Mouse (Mus musculus) Muller cell, postnatal 12 days (primary cell): ENCODE data around the gene Lama2.

Source experiments
- DNase-seq: peaks from one replicate; pipeline ENCODE4 v3.0.0-alpha.2; 2015; ENCODE audit errors: inconsistent ontology term

Gene Lama2

DNA sequence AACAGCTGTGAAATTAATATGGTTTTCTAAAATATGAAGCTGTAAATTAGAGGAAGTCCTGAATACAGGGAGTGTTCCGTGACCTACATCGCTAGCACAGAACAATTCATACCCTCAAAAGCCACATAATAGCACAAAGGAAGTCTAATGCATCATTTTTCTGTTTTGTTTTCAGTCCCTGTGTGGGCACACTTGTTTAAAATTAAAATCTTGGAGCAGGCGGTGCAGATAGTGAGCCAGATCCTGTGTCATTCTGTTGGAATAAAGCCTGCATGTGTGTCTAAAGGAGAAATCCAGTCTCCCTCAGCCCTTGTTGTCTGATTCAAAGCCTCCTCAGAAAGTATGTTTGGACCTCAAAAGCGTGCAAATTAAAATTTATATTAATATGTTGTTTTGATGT is 234.9 kb downstream of the Lama2 start:
- DNase-seq: peak; percentile 77

DNA sequence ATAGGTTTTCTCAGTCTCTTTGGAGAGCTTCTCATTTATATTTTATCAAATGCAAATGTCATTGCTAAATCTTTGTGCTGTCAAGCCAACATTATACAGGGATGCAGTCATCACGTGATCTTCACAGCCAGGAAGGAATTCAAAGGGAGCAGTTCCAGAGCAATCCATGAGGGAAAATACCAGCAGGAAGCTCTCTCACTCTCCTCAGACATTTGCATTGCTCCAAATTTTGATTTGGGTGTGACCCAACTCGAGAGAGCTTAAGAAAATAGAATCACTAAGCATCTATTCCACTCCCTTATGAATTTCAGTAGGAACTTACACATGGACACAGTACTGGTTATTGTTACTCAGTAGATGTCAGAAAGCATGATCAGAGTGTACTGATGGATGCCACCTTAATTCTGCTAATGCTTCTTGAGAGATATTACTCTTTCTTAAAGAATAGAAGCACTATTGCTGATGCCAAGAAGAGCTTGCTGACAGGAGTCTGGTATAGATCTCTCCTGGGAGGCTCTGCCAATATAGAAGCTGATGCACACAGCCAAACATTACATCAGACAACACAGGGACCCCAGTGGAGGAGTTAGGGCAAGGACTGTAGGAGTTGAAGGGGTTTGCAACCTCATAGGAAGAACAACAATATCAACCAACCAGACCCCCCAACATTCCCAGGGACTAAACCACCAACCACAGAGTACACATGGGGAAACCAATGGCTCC is 236.5 kb downstream of the Lama2 start:
- no peak for DNase-seq

DNA sequence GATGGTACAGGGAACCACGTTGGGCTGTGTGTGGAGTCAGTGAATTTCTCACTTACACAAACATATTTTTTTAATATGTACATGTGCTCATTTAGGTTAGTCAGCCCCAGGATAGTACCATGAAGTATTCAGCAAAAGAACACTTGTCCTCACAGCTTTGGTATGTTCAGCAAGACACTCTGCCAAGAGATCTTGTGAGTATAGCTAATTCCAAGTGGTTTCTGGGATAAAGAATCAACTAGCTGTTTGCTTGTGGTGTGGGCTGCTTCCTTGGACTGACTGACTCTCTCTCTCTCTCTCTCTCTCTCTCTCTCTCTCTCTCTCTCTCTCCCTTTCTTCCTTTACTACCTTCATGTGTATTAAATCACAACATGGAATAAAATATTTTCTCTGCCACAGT is 241.3 kb downstream of the Lama2 start:
- DNase-seq: peak; percentile 63

DNA sequence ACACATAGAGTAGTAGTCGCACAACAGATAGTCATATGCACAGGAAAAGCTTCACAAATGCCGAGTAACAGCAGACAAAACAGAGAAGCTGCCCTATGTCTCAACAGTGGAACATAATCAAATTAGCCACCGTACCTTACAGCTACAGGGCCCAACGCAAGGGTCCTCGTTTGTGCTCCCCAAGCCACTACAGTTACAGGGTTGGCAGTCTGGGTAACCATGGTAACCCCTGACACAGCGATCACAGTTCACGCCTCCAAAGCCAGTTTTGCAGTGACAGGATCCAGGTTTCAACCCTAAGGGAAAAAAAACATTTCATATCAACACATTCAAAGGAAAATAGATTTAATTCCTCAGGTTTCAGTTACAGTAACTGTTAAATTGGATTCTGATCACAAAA is 275.3 kb downstream of the Lama2 start:
- DNase-seq: no peak

DNA sequence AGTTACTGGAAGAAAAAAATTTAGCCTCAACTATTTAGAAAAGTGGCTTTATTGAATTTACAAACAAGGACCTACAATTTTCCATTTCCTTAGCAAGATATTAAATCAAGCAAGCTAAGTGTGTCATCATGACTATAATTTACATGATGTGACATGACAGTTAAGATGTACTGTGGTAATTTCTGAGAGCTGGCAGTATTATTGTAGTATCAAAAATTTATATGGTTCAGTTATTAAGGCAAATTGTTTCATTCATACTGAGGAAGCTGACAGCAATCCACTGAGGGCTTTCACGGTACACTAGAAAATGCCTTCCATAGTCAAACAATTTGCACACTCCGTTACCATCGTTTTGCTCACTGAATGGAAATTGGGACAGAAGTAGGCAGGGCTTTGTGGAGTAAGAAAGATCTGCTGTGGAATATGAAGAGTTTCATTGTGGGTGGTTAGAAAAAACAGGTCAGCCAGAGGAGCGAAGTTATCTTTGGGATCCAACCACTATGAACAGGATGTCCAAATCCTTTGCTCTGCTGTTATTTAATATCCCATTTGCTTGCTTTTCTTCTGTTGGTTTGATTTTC is 297.1 kb downstream of the Lama2 start:
- DNase-seq: peak; percentile 96

DNA sequence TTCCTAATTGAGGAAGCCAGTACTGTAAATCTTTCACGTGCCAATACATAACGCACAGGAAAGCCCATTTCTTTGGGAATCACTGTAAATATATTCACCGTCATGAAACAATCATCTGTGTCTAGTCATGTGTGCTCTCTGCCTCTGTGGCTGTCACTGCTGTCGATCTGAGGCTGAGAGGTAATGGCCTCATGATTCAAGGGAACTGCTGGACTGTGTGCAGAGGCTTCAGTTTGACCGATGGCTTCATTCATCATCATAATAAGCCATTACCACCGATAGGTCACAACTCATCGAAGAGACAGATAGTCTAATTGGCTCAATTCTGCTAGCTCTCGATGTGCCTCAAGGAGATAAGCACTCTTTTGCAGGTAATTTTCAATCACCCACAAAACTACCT is 312.1 kb downstream of the Lama2 start:
- no peak for DNase-seq

DNA sequence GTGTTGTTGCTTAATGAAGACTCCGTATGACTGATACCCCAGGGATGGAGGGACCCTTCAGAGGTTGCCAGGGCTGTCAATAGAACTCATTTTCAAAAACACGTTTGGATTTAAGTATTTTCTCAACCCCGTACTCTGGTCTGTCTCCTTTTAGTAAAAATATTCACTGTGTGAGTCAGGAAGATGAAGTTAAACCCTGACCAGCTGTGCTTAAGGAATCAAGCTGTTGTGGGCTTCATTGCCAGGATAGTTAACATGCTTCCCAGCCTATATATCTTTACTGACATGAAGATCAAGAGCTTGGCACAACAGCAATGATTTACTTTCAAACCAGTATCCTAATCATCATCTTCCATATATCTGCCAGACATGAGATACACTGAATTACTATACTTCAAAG is 314.3 kb downstream of the Lama2 start:
- no peak for DNase-seq

DNA sequence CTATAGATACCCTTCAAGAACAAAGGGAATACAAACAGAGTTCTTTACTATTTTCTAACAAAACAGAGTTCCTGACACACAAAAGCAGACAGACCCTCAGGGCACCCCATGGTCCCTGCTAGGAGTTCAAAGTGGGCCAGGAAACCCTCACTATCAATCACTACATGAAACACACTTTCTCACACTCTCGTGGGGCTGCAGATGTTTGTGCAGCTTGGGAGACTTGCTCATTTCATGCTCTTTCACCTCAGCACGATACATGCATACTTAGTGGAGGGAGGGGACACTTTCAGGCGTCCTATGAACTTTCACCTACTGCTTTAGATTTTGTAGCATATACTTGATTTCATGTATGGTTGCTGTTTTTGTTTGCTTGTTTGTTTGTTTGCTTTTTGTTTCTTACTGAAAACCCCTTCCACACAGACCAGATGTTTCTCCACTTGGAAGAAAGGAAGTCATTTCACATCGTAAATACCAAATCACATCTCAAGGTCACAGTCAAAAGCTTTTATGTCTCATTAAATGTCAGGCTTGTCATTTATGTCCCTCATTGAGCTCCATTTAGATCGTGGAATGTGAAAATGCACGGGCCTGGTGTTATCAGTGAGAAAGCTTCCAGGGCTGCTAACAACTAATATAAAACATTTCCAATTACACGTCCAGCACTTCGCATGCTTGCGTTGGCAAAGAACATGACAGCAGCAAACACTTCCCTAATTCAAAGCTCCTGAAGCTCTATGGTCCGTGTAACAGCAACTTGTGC is 334.3 kb downstream of the Lama2 start:
- no peak for DNase-seq

DNA sequence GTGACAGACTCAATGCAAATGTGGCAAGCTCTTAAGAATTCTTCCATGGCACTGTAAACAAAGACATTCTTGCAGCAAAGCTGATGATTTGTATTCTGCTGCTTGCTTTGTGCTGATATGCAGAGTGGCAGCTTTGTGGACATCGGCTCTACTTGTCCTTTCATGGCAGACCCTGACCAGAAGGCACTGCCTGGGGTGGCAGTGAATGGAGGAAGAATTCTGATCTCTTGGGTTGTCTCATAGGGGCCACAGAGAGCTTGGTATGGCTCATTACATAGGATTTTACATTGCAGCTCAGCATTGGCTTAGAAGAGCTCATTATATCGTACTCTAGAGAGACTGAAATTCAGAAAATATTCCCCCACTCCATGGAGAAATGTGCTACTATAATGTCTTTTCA is 352.1 kb downstream of the Lama2 start:
- no peak for DNase-seq

DNA sequence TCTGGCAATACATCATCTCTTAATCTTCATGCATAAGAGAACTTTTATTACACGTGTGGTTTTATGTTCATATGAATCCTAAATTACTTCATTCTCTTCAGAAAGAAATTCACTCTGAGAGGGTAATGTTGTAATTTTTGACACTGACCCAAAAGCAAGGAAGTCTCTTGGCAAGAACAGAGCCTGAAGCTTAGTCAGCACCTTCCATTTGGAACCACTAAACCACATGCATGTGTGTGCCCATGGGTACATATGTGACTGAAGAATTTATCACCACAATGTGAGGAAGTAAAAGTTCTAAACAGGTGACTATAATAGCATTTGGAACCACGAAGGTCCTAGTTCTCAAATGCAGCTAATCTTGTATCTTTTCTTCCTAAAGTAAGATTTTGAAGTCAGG is 353.7 kb downstream of the Lama2 start:
- DNase-seq: no peak

DNA sequence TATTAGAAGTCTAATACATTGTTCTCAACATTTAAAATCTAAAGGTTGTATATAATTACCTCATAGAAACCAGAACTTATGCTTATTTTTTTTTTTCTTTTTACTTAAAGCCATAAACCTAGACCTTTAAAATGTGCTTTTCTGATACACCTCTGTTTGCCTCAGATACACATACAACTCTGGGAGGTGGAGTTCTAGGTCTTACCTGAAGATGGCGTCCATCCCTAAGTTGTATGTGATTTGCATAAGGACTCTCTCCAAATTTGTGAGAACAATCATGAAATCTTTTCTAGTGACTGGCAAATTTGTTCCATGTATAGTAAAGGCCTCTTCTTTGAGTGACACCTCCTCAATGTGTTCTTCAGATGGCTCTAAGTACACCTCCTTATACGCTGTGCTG is 354.8 kb downstream of the Lama2 start:
- DNase-seq: no peak

DNA sequence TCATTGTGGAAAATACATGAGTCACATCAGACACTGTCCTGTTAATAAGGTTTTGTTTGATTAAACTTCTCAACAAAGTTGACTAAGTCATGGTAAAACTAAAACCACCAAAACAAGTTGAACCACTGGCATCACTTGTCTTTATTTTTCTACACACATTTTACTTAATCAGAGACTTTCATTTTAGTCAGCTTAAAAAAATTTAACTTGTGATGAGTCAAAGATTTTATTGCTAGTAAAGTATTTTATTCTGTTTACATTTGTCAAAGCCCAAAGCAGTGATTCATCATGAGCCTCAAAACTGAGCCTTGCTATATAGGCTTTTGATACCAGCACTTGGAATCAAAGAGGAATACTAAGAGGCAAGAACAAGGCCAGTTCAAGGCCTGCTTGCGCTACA is 369.8 kb downstream of the Lama2 start:
- DNase-seq: peak; percentile 47

DNA sequence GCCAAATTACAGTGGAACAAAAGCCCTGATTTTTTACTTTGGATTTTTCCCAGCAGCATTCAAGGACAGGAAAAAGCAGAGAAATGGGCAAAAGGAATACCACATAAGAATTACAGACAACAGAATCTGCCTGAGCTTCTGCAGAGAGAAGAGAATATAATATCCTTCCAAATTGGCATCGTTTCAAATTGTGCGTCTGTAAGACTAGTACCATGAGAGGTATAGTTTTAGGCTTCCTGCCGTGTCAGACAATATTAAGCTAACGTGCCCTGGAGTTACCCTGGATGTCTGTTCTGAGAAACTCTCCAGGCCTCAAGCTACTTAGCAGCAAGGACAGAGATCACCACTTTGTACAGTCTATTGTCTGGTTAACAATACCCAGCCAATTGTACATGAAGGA is 384.8 kb downstream of the Lama2 start:
- DNase-seq: no peak

DNA sequence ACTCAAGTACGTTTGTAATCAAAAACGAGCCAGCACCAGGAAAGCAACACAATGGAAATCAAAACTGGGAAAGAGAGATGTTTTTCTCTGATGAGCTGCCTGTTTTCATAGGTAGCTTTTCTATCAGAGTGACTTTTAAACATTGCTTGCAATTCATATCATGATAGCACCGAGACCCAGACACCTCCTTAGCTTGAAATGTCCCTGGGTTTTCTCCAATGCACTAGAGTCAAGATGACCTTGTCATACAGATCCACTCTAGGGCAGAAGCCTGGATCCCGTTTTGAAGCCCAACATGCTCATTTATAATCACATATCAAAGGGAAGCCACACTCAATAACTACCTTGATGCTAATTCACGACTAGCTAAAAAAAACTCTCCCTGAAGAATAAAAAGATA is 386.0 kb downstream of the Lama2 start:
- DNase-seq: no peak

DNA sequence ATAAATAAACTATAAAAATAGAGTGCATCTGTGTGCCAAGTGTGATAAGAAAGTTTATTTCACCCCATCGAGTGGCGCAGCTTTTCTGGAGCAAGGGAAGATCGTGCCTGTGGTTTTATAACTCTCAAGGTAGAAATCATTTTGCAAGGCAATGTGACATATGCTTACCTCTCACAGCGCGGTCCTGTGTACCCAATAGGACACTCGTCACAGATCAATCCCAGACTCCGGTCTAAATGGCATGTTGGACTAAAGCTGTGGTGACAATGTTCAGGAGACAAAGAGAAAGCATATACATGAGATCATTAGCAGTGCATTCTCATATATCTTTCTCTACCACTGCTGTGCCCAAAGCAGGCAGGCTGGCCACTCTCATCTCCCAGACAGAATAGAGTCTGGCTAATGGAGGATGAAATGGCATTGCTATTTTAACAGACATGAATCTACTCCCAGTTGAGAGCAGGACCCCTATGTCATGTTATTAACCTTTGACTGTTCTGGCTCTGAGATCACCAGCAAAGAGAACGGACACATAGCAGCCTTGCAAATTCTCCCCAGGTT is 395.7 kb downstream of the Lama2 start:
- no peak for DNase-seq

DNA sequence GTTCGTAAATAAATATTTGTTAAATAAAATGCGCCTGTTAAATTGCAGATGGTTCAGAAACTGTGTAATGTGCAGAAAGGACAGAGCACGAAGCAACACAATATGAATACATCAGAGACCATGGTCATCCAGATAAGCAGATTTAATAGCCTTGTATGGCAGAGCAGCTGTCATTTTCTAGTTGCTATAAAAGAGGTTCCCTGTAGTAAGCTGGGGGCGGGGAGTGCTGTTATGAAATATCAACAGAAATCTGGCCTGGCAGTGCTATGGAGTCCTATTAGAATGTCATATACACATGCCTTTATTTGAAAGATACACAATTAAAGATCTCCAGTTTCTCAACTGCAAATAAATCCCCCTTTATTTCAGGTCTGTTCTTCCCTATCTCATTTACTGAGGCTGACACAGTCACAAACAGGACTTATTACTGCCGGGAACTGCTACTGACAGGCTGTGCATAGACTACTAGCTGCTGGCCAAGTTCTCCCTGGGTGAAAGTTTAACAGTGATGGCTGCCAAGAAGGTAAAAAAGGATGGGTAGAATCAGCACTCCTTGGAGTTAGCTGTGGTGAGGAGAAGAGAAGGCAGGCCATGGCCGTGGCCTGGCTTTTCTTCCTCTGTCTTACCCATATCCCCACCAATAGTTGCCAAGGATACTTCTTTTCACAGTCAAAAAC is 396.8 kb downstream of the Lama2 start:
- DNase-seq: no peak

DNA sequence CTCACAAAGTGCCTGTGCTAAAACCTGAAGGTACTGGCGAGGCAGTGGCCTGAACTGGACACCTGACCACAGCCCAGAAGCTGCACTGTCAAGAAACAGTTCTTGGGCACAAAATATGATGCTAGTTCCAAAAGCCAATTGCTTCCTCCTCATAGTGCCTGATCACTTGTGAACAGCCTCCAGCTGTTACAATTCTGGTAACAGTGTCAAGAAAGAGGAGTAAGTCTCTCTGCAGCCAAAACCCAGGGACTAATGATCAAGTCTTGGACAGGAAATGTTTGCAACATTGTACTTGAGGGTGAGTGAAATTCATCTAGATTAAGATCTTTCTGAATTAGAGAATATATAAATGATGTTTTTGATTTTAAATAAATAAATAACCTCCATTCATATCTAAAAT is 399.9 kb downstream of the Lama2 start:
- no peak for DNase-seq

DNA sequence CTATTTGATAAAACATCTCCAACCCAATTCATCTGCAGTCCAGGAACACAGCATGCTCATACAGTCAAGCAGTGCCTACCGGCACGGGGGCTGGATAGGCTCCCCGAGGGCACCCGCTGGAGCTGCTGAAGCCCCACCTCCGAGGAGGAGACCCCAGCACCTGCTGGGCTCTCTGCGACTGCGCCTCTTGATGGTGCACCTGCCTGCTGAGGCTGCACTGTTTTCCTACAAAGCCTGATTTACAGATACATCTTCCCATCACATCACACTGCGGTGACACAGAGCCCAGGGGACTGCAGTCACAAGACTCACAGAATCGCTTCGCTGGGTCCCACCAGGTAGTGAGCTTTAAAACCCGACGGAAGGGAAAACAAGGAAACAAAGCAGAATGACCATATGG is 412.2 kb downstream of the Lama2 start:
- no peak for DNase-seq

DNA sequence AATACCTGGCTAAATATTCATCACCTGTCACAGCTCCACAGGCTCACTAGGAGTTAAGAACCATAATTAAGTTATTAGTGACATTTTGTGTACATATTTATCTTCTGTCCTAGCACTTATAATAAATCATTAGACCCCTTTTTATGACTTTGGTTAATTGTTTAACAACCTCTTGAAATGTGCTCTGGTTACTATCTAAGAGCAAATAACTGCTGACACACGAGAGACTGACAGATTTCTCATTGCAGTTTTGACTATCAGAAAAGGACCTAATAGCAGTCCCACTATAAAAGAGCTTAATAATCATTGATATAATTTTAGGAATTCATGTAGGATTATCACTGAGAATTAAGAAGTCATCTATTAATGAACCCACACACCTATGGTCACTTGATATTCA is 421.1 kb downstream of the Lama2 start:
- DNase-seq: no peak

DNA sequence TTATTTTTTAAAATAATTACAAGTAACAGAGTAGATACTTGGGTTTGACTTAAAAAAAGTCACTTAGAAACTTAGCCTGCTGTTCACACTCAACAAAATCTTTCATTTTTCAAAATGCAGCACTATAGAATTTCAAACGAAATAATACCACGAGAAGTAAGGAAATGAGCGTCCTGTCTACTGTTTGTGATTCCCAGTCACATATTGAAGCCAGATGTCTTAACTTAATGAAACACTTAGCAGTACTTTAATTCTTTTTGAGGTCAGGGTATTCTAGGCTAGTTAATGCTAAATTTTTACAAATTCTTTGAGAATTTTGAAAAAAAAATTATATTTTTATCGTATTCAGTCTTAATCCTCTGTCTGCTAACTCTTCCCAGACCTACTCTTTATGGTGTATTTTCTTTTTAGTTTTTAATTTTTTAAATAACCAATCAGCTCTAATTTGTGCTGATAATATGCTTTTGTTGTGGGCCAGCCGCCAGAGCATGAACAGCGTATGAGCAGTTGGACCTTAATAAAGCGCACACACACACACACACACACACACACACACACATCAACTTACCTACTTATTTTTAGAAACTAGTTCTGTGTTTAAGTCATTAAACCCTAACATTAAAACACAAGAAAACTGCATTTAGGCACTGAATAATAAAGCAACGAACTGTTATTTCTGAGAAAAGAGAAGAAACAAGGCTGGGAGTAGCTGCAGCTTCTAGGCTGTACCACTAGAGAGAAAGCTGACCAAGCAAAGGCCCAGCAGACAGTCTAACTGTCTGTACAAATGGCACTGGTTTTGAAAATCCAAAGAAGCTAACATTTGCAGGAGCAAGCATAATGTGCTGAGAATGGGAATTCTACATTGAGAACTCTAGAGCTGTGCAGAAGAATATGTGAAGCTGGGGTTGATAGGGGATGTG is 425.3 kb downstream of the Lama2 start:
- DNase-seq: no peak
